Mouse (Mus musculus) olfactory bulb, adult 2 months (tissue): ENCODE data around the gene Kirrel3.

ENCODE experiments used
- CTCF ChIP-seq: fragments of 200-500 bp; IDR thresholded peaks from 2 replicates; pipeline ENCODE4 v1.5.1; 2012; ENCODE audit warnings: low read depth, mild to moderate bottlenecking, low read length, moderate library complexity; ENCODE audit not compliant: insufficient read depth
- POLR2A ChIP-seq: fragments of 200-500 bp; IDR thresholded peaks from 2 replicates; pipeline ENCODE4 v1.6.1; 2012; ENCODE audit warnings: mild to moderate bottlenecking, low read depth, low read length, moderate library complexity; ENCODE audit not compliant: insufficient read depth

GRCm38 (mm10) chr9:34555699-34556098 is 70.0 kb downstream of the Kirrel3 start:
- TF ChIP-seq CTCF (no peak), POLR2A (no peak)
